Mouse (Mus musculus) limb, embryonic 13.5 days (tissue): ENCODE measurements around the gene D5Ertd579e. TPM values are rescaled to one million over a fixed set of nuclear protein-coding genes. Genes with fewer than 3 reads are reported as not detected.

Source experiments
- ATAC-seq: fragments of 200-750 bp; cut with Nextera tagmentation; 2 replicates; pipeline ENCODE4 v1.8.0; 2017; ENCODE audit warnings: low read depth, moderate number of reproducible peaks, moderate TSS enrichment; ENCODE audit not compliant: low FRiP score
- H3K27ac ChIP-seq: fragments of 300-500 bp; sonication (generic); 2 replicates; pipeline ENCODE4 v1.5.1; 2015; ENCODE audit warnings: inconsistent platforms, mild to moderate bottlenecking, moderate library complexity
- H3K27me3 ChIP-seq: fragments of 300-500 bp; sonication (generic); 2 replicates; pipeline ENCODE4 v1.6.1; 2015; ENCODE audit warnings: mild to moderate bottlenecking, inconsistent platforms
- H3K36me3 ChIP-seq: fragments of 300-500 bp; sonication (generic); 2 replicates; pipeline ENCODE4 v1.6.1; 2015; ENCODE audit warnings: inconsistent platforms, mild to moderate bottlenecking, moderate library complexity
- H3K4me1 ChIP-seq: fragments of 300-500 bp; sonication (generic); 2 replicates; pipeline ENCODE4 v1.6.1; 2015; ENCODE audit warnings: inconsistent platforms
- H3K4me2 ChIP-seq: fragments of 300-500 bp; sonication (generic); replicated peaks from 2 replicates; pipeline ENCODE4 v1.6.1; 2015; ENCODE audit warnings: inconsistent platforms, mild to moderate bottlenecking, moderate library complexity
- H3K4me3 ChIP-seq: fragments of 300-500 bp; sonication (generic); 2 replicates; pipeline ENCODE4 v1.5.1; 2015; ENCODE audit warnings: moderate library complexity, mild to moderate bottlenecking, inconsistent platforms
- H3K9ac ChIP-seq: fragments of 300-500 bp; sonication (generic); 2 replicates; pipeline ENCODE4 v1.6.1; 2015; ENCODE audit warnings: mild to moderate bottlenecking, inconsistent platforms
- H3K9me3 ChIP-seq: fragments of 300-500 bp; sonication (generic); 2 replicates; pipeline ENCODE4 v1.6.1; 2016; ENCODE audit warnings: inconsistent platforms
- WGBS: fragments of 180-500 bp; shearing (Covaris S2); methylation state at CpG from one replicate; pipeline ENCODE4 v1.1.7; 2015; 5-methylcytosine and 5-hydroxymethylcytosine counted together
- polyA plus RNA-seq: library from polyadenylated mRNA; unstranded; fragments of >200 nt; fragmentation: Nextera tagmentation; extraction: Ambion mirVana; gene quantifications from 2 replicates; pipeline ENCODE4 v1.2.1, GENCODE M21; 2015

D5Ertd579e gene
- polyA plus RNA-seq, 1 experiment from 2014 or later = 21.4 TPM

DNA sequence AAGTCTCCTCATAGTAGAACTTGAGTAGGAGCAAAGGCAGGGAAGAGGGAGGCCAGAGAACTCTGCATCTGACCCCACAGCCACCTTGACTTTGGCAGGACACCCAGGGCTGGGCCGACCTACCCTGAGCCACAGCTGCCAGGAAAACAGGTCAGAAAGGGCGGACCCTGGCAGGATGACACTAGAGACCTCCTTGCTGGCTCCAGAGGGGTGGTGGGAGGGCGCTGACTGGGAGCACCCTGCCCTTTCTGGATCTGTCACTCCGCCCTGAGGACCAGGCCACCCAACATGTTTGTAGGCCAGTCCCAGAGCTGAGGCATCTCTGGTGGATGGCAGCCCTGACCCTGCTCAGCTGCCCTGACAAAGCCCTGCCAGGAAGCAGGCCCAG, 33.3 kb upstream of the D5Ertd579e start:
- no peak for ATAC-seq
- Histone ChIP-seq H3K4me3 (no peak overlapping the region), H3K36me3 (no peaks in the 10 kb centered on the region), H3K27ac (no peak overlapping the region), H3K9me3 (no peaks in the 10 kb centered on the region), H3K9ac (no peak overlapping the region), H3K4me1 (no peaks in the 10 kb centered on the region), H3K4me2 (no peak overlapping the region), H3K27me3 (no peaks in the 10 kb centered on the region)
- WGBS = 78% methylated on average over 4 of the region's 4 CpGs

- no peak overlapping the region for H3K4me2 ChIP-seq
- H3K9ac ChIP-seq = no peak overlapping the region
- 77% methylated on average over 8 of the region's 8 CpGs for WGBS
- H3K27ac ChIP-seq = no peak overlapping the region
- no peak for ATAC-seq
- no peaks in the 10 kb centered on the region for H3K4me1 ChIP-seq
- H3K36me3 ChIP-seq = no peaks in the 10 kb centered on the region
- H3K27me3 ChIP-seq = no peaks in the 10 kb centered on the region
- no peak overlapping the region for H3K4me3 ChIP-seq
- H3K9me3 ChIP-seq = no peaks in the 10 kb centered on the region
Observed at GRCm38 (mm10) chr5:36728403-36729085, 32.7 kb upstream of the D5Ertd579e start.

GRCm38 (mm10) chr5:36727776-36728175, 32.0 kb upstream of the D5Ertd579e start:
- no peak overlapping the region for H3K27ac ChIP-seq
- no peak overlapping the region for H3K4me3 ChIP-seq
- no peak overlapping the region for H3K4me2 ChIP-seq
- no peaks in the 10 kb centered on the region for H3K4me1 ChIP-seq
- ATAC-seq = no peak
- H3K9me3 ChIP-seq = no peaks in the 10 kb centered on the region
- H3K27me3 ChIP-seq = no peaks in the 10 kb centered on the region
- no peak overlapping the region for H3K9ac ChIP-seq
- no peaks in the 10 kb centered on the region for H3K36me3 ChIP-seq
- 72% methylated on average over 7 of the region's 7 CpGs for WGBS

GRCm38 (mm10) chr5:36727136-36727535, 31.3 kb upstream of the D5Ertd579e start:
- Histone ChIP-seq H3K27ac (no peak overlapping the region), H3K4me3 (no peak overlapping the region), H3K36me3 (no peaks in the 10 kb centered on the region), H3K4me1 (no peaks in the 10 kb centered on the region), H3K9me3 (no peaks in the 10 kb centered on the region), H3K4me2 (no peak overlapping the region), H3K9ac (no peak overlapping the region), H3K27me3 (no peaks in the 10 kb centered on the region)
- 58% methylated on average over 2 of the region's 2 CpGs for WGBS
- ATAC-seq = no peak

GRCm38 (mm10) chr5:36726387-36726801, 30.6 kb upstream of the D5Ertd579e start:
- H3K4me1 ChIP-seq = no peaks in the 10 kb centered on the region
- no peak overlapping the region for H3K4me2 ChIP-seq
- no peak for ATAC-seq
- H3K4me3 ChIP-seq = no peak overlapping the region
- no peaks in the 10 kb centered on the region for H3K9me3 ChIP-seq
- H3K36me3 ChIP-seq = no peaks in the 10 kb centered on the region
- no peaks in the 10 kb centered on the region for H3K27me3 ChIP-seq
- no peak overlapping the region for H3K27ac ChIP-seq
- H3K9ac ChIP-seq = no peak overlapping the region
- WGBS = 73% methylated on average over 9 of the region's 9 CpGs

- Histone ChIP-seq H3K9me3 (no peaks in the 10 kb centered on the region), H3K36me3 (no peaks in the 10 kb centered on the region), H3K4me3 (no peak overlapping the region), H3K27me3 (no peaks in the 10 kb centered on the region), H3K4me2 (no peak overlapping the region), H3K9ac (no peak overlapping the region), H3K27ac (no peak overlapping the region), H3K4me1 (no peaks in the 10 kb centered on the region)
- 68% methylated on average over 12 of the region's 12 CpGs for WGBS
- no peak for ATAC-seq
Observed at GRCm38 (mm10) chr5:36725861-36726260, 30.0 kb upstream of the D5Ertd579e start.

- Histone ChIP-seq H3K4me1 (no peaks in the 10 kb centered on the region), H3K4me2 (no peak overlapping the region), H3K9ac (no peak overlapping the region), H3K36me3 (no peaks in the 10 kb centered on the region), H3K9me3 (no peaks in the 10 kb centered on the region), H3K27me3 (no peaks in the 10 kb centered on the region), H3K27ac (no peak overlapping the region), H3K4me3 (no peak overlapping the region)
- ATAC-seq = no peak
- WGBS = 73% methylated on average over 7 of the region's 7 CpGs
Observed at GRCm38 (mm10) chr5:36724274-36724673, 28.4 kb upstream of the D5Ertd579e start.

- Histone ChIP-seq H3K27me3 (no peaks in the 10 kb centered on the region), H3K9ac (no peak overlapping the region), H3K36me3 (no peaks in the 10 kb centered on the region), H3K4me2 (no peak overlapping the region), H3K4me3 (no peak overlapping the region), H3K27ac (no peak overlapping the region), H3K4me1 (no peaks in the 10 kb centered on the region), H3K9me3 (no peaks in the 10 kb centered on the region)
- no peak for ATAC-seq
- WGBS = 68% methylated on average over 9 of the region's 9 CpGs
Observed at GRCm38 (mm10) chr5:36723356-36723755, 27.5 kb upstream of the D5Ertd579e start.

DNA sequence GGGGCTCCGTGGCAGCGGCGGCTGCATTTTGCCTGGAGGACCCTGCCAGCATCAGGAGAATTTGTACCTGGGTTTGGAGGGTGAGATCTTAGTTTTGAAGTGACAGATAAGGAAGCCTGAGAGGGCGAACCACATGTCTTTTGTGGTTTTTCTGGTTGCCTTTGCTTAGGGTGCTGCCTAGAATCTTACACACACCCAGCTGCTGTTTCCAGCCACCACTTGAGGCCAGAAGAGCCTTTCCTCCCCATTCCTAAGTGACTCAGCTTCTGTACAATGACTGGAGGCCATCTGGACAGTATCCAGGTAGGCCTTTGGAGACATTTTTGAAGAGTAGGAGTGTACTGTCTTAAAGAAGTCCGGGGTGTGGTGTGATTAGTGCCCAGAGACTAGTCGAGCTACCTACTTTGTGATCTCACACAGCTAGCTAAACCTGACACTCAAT, 26.6 kb upstream of the D5Ertd579e start:
- no peaks in the 10 kb centered on the region for H3K36me3 ChIP-seq
- H3K9me3 ChIP-seq = no peaks in the 10 kb centered on the region
- no peaks in the 10 kb centered on the region for H3K27me3 ChIP-seq
- H3K4me1 ChIP-seq = no peaks in the 10 kb centered on the region
- 70% methylated on average over 6 of the region's 6 CpGs for WGBS
- H3K4me2 ChIP-seq = no peak overlapping the region
- no peak for ATAC-seq
- H3K4me3 ChIP-seq = no peak overlapping the region
- H3K9ac ChIP-seq = no peak overlapping the region
- H3K27ac ChIP-seq = no peak overlapping the region

GRCm38 (mm10) chr5:36720710-36721375, 25.0 kb upstream of the D5Ertd579e start:
- Histone ChIP-seq H3K4me1 (no peaks in the 10 kb centered on the region), H3K27ac (no peak overlapping the region), H3K4me2 (no peak overlapping the region), H3K4me3 (no peak overlapping the region), H3K9me3 (no peaks in the 10 kb centered on the region), H3K9ac (no peak overlapping the region), H3K27me3 (no peaks in the 10 kb centered on the region), H3K36me3 (no peaks in the 10 kb centered on the region)
- no peak for ATAC-seq
- WGBS = 77% methylated on average over 5 of the region's 5 CpGs

DNA sequence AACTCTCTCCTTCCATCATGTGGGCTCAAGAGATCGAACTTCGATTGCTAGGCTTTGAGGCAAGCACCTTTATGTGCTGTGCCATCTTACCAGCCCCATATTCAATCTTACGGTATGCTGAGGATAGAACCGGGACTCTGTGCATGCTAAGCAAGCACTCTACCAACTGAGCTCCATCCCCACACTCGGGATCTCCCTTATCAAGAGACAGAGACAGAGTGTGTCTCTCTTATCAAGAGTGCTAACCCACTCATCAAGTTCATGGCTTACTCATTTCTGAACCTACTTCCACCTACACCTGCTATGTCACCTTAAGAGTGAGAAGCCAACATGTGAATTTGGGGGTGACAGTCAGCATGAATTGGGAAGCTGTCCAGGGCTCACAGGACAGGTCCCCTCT, 24.4 kb upstream of the D5Ertd579e start:
- Histone ChIP-seq H3K27ac (no peak overlapping the region), H3K36me3 (no peaks in the 10 kb centered on the region), H3K4me2 (no peak overlapping the region), H3K9me3 (no peaks in the 10 kb centered on the region), H3K9ac (no peak overlapping the region), H3K4me1 (no peaks in the 10 kb centered on the region), H3K27me3 (no peaks in the 10 kb centered on the region), H3K4me3 (no peak overlapping the region)
- ATAC-seq = no peak
- 85% methylated on average over 5 of the region's 5 CpGs for WGBS

DNA sequence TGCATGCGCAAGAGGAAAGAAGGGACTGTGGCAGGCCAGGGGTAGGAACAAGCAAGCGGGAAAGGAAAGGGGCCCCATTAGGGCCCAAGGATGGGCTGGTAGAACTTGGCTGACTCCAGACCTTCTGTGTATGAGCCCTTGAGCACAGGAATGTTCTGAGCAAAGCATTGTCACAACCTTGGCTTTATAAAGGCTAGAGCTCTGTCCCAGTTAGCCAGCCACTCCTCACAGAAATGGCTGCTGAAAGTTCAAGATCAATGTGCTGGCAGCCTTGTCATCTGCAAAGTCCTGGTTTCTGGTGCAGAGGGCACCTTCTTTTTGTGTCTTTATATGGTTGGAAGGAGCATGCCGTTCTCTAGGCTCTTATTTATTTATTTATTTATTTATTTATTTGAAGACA, 23.8 kb upstream of the D5Ertd579e start:
- Histone ChIP-seq H3K4me1 (no peaks in the 10 kb centered on the region), H3K4me2 (no peak overlapping the region), H3K27me3 (no peaks in the 10 kb centered on the region), H3K4me3 (no peak overlapping the region), H3K36me3 (no peaks in the 10 kb centered on the region), H3K9me3 (no peaks in the 10 kb centered on the region), H3K27ac (no peak overlapping the region), H3K9ac (no peak overlapping the region)
- WGBS = 86% methylated on average over 3 of the region's 3 CpGs
- no peak for ATAC-seq

DNA sequence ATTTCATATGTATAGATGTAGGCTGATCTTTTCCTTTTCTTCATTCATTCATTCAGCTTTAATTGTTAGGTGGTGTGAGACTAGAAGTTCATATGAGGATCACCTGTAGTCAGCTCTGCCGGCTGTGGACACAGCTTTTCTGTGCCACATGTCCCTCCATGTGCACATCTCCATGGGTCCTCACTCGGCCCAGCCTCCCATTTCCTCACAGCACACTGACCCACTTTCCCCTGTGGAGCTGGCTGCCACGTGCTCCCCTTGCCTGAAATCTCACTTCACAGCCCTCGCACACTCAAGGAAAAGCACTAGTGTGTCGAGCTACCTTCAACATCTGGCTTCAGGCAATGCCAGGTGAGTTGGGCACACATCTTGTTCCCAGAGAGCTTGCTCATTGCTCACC, 23.3 kb upstream of the D5Ertd579e start:
- no peak for ATAC-seq
- 72% methylated on average over 5 of the region's 5 CpGs for WGBS

More for the DNA sequence above, 23.3 kb upstream of the D5Ertd579e start:
- H3K4me1 ChIP-seq = no peaks in the 10 kb centered on the region
- no peaks in the 10 kb centered on the region for H3K9me3 ChIP-seq
- no peak overlapping the region for H3K27ac ChIP-seq
- no peaks in the 10 kb centered on the region for H3K27me3 ChIP-seq
- no peak overlapping the region for H3K9ac ChIP-seq
- no peak overlapping the region for H3K4me3 ChIP-seq
- no peaks in the 10 kb centered on the region for H3K36me3 ChIP-seq
- H3K4me2 ChIP-seq = no peak overlapping the region
